Mouse (Mus musculus): ENCODE measurements around the gene Slco3a1.
"Not testable (repeated sequence)": the region's sequence is repeated elsewhere in the genome, so short reads cannot be mapped to it uniquely, and the experiment has no call there.

Gene Slco3a1

GRCm38 (mm10) chr7:74421591-74421990 is 133.0 kb downstream of the Slco3a1 start:
- H3K4me3 ChIP-seq (replicated peaks; ENCODE audit: low read length), result no peak overlapping the region
- no peaks in the 10 kb centered on the region for H3K36me3 ChIP-seq (ENCODE audit: insufficient read depth, low read length)
- TF ChIP-seq POU5F1 (IDR thresholded peaks at IDR 0.05; ENCODE audit: borderline replicate concordance, low read length), result no peak
- TF ChIP-seq CTCF (conservative IDR thresholded peaks at IDR 0.05; ENCODE audit: low read length), result no peak
- TF ChIP-seq NANOG (IDR thresholded peaks at IDR 0.05; ENCODE audit: borderline replicate concordance, low read length), result no peak
- H3K9me3 ChIP-seq (ENCODE audit: low read length), result no peaks in the 10 kb centered on the region
- H3K27me3 ChIP-seq (ENCODE audit: insufficient read depth, low read length), result no peaks in the 10 kb centered on the region
- no peaks in the 10 kb centered on the region for H3K4me1 ChIP-seq (replicated peaks; ENCODE audit: low read depth, low read length)

DNA sequence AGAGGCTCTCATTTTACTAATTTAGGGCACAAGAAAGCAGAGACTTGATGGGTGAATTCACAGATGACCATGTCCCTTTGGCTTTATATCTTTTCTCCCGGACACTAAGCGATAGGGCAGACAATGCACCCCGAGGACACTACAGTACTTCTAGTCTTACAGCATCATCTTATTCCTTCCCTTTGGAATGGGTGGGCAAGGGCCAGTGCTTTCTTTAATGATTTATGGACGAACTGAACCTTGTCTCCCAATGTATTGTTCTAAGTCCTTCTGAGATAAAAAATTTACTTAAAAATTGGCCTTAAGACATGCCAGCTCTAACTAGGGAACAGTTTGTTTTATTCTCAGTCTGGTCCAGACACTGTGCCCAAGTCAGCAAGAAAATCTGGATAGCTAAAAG is 134.9 kb downstream of the Slco3a1 start:
- H3K4me3 ChIP-seq (replicated peaks; ENCODE audit: low read length), result no peak overlapping the region
- no peaks in the 10 kb centered on the region for H3K9me3 ChIP-seq (ENCODE audit: low read length)
- no peaks in the 10 kb centered on the region for H3K4me1 ChIP-seq (replicated peaks; ENCODE audit: low read depth, low read length)
- no peaks in the 10 kb centered on the region for H3K27me3 ChIP-seq (ENCODE audit: insufficient read depth, low read length)
- TF ChIP-seq POU5F1 (IDR thresholded peaks at IDR 0.05; ENCODE audit: borderline replicate concordance, low read length) (no peak), CTCF (conservative IDR thresholded peaks at IDR 0.05; ENCODE audit: low read length) (no peak), NANOG (IDR thresholded peaks at IDR 0.05; ENCODE audit: borderline replicate concordance, low read length) (no peak)
- H3K36me3 ChIP-seq (ENCODE audit: insufficient read depth, low read length), result no peaks in the 10 kb centered on the region

GRCm38 (mm10) chr7:74417009-74417408 is 137.6 kb downstream of the Slco3a1 start:
- H3K4me3 ChIP-seq (replicated peaks; ENCODE audit: low read length), result no peak overlapping the region
- H3K36me3 ChIP-seq (ENCODE audit: insufficient read depth, low read length), result no peaks in the 10 kb centered on the region
- TF ChIP-seq NANOG (IDR thresholded peaks at IDR 0.05; ENCODE audit: borderline replicate concordance, low read length) (no peak), POU5F1 (IDR thresholded peaks at IDR 0.05; ENCODE audit: borderline replicate concordance, low read length) (no peak), CTCF (conservative IDR thresholded peaks at IDR 0.05; ENCODE audit: low read length) (no peak)
- H3K27me3 ChIP-seq (ENCODE audit: insufficient read depth, low read length), result no peaks in the 10 kb centered on the region
- no peaks in the 10 kb centered on the region for H3K4me1 ChIP-seq (replicated peaks; ENCODE audit: low read depth, low read length)
- H3K9me3 ChIP-seq (ENCODE audit: low read length), result no peaks in the 10 kb centered on the region

- no peak overlapping the region for H3K4me3 ChIP-seq (replicated peaks; ENCODE audit: low read length)
- H3K36me3 ChIP-seq (ENCODE audit: insufficient read depth, low read length), result no peaks in the 10 kb centered on the region
- H3K27me3 ChIP-seq (ENCODE audit: insufficient read depth, low read length), result no peaks in the 10 kb centered on the region
- TF ChIP-seq NANOG (IDR thresholded peaks at IDR 0.05; ENCODE audit: borderline replicate concordance, low read length), result no peak
- no peak for TF ChIP-seq POU5F1 (IDR thresholded peaks at IDR 0.05; ENCODE audit: borderline replicate concordance, low read length)
- no peak for TF ChIP-seq CTCF (conservative IDR thresholded peaks at IDR 0.05; ENCODE audit: low read length)
- no peaks in the 10 kb centered on the region for H3K4me1 ChIP-seq (replicated peaks; ENCODE audit: low read depth, low read length)
- no peaks in the 10 kb centered on the region for H3K9me3 ChIP-seq (ENCODE audit: low read length)
Measured at GRCm38 (mm10) chr7:74415241-74415640, 139.3 kb downstream of the Slco3a1 start.

GRCm38 (mm10) chr7:74413738-74414716 is 140.6 kb downstream of the Slco3a1 start:
- no peaks in the 10 kb centered on the region for H3K9me3 ChIP-seq (ENCODE audit: low read length)
- H3K27me3 ChIP-seq (ENCODE audit: insufficient read depth, low read length), result 0 out of 2 replicates have a peak, but pooled peaks cover under 1% of the 10 kb centered on the region
- TF ChIP-seq POU5F1 (IDR thresholded peaks at IDR 0.05; ENCODE audit: borderline replicate concordance, low read length) (no peak), NANOG (IDR thresholded peaks at IDR 0.05; ENCODE audit: borderline replicate concordance, low read length) (no peak), CTCF (conservative IDR thresholded peaks at IDR 0.05; ENCODE audit: low read length) (no peak)
- H3K36me3 ChIP-seq (ENCODE audit: insufficient read depth, low read length), result no peaks in the 10 kb centered on the region
- no peak overlapping the region for H3K4me3 ChIP-seq (replicated peaks; ENCODE audit: low read length)
- H3K4me1 ChIP-seq (replicated peaks; ENCODE audit: low read depth, low read length), result no peaks in the 10 kb centered on the region

DNA sequence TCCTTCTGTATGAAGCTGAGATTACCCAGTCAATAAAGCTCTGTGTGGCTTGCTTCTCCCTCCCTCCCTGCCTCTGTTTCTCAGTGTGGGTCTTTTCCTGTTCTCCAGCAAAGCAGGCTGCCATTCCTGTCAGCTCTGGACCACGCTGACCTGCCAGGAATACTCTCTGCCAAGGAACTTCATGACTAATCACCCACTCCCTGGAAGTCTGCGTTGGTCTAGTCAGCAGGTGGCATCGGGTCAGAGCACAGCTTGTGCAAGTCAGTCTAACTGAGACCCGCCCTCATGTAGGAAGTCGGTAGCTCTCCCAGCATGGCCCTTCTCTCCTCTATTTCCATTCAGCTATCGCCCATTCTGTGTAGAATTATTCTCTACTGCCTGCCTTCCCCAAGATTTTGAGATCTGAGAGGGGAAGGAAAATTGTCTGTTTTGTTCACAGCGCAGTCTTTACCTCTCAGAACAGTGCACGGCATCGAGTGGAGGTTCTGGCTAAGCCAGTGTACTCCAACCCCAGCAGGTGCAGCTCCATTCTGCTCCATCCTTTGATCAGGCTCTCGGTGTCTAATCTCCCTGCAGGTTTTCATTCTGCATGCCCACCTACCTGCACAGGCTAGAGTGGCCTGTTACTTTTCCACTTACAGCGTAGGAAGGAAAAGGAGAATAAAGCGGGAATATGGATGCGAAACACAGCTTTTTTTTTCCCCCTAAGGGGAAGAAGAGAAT is 145.8 kb downstream of the Slco3a1 start:
- TF ChIP-seq POU5F1 (IDR thresholded peaks at IDR 0.05; ENCODE audit: borderline replicate concordance, low read length) (no peak), CTCF (conservative IDR thresholded peaks at IDR 0.05; ENCODE audit: low read length) (no peak), NANOG (IDR thresholded peaks at IDR 0.05; ENCODE audit: borderline replicate concordance, low read length) (no peak)
- no peaks in the 10 kb centered on the region for H3K36me3 ChIP-seq (ENCODE audit: insufficient read depth, low read length)

GRCm38 (mm10) chr7:74407851-74408250 is 146.7 kb downstream of the Slco3a1 start:
- not testable (repeated sequence) for H3K4me3 ChIP-seq (replicated peaks; ENCODE audit: low read length); H3K36me3 ChIP-seq (ENCODE audit: insufficient read depth, low read length); H3K27me3 ChIP-seq (ENCODE audit: insufficient read depth, low read length); H3K9me3 ChIP-seq (ENCODE audit: low read length); H3K4me1 ChIP-seq (replicated peaks; ENCODE audit: low read depth, low read length)

More for the DNA sequence above, 145.8 kb downstream of the Slco3a1 start:
- Histone ChIP-seq H3K4me3 (replicated peaks; ENCODE audit: low read length) (no peak overlapping the region), H3K9me3 (ENCODE audit: low read length) (no peaks in the 10 kb centered on the region), H3K27me3 (ENCODE audit: insufficient read depth, low read length) (peaks cover 3% of the 10 kb centered on the region; the same call in 1 of the 2 replicates), H3K4me1 (replicated peaks; ENCODE audit: low read depth, low read length) (no peaks in the 10 kb centered on the region; the same call in 1 of the 2 replicates)

GRCm38 (mm10) chr7:74399729-74400128 is 154.9 kb downstream of the Slco3a1 start:
- no peak for TF ChIP-seq NANOG (IDR thresholded peaks at IDR 0.05; ENCODE audit: borderline replicate concordance, low read length)
- no peaks in the 10 kb centered on the region for H3K9me3 ChIP-seq (ENCODE audit: low read length)
- H3K4me3 ChIP-seq (replicated peaks; ENCODE audit: low read length), result no peak overlapping the region
- H3K27me3 ChIP-seq (ENCODE audit: insufficient read depth, low read length), result no peaks in the 10 kb centered on the region
- no peaks in the 10 kb centered on the region for H3K4me1 ChIP-seq (replicated peaks; ENCODE audit: low read depth, low read length)
- no peaks in the 10 kb centered on the region for H3K36me3 ChIP-seq (ENCODE audit: insufficient read depth, low read length)

All from E14TG2a.4 (cell line).